Mouse (Mus musculus) natural killer cell, adult 2 months (primary cell): ENCODE data around the gene Zswim8.
"Not testable (repeated sequence)": the region's sequence is repeated elsewhere in the genome, so short reads cannot be mapped to it uniquely, and the experiment has no call there.

Experiments
- DNase-seq, 2 experiments: peaks; one replicate each; pipeline ENCODE4 v3.0.0; 2022; ENCODE audit warnings: low spot score in 2 of 2

The Zswim8 gene

GRCm38 (mm10) chr14:20693589-20694101 is 13.7 kb upstream of the Zswim8 start:
- no peak for DNase-seq

- no peak for DNase-seq
Measured at GRCm38 (mm10) chr14:20694185-20694883, 13.0 kb upstream of the Zswim8 start.

- DNase-seq, result peak; percentile 78 to 80
Measured at GRCm38 (mm10) chr14:20694884-20695760, 12.2 kb upstream of the Zswim8 start, which contains the start of gene Fut11. Gene Fut11, plus strand, starts transcription at chr14:20694968.

GRCm38 (mm10) chr14:20695761-20696520 is 11.4 kb upstream of the Zswim8 start:
- no peak for DNase-seq

GRCm38 (mm10) chr14:20696986-20697385 is 10.4 kb upstream of the Zswim8 start:
- peak in 1 of 2 experiments; percentile 42 for DNase-seq

- no peak for DNase-seq
Measured at GRCm38 (mm10) chr14:20698515-20698914, 8.8 kb upstream of the Zswim8 start.

GRCm38 (mm10) chr14:20700362-20700761 is 7.0 kb upstream of the Zswim8 start:
- no peak for DNase-seq

- DNase-seq, result no peak
Measured at GRCm38 (mm10) chr14:20701554-20701953, 5.8 kb upstream of the Zswim8 start.

- DNase-seq, result no peak
Measured at GRCm38 (mm10) chr14:20702096-20702740, 5.1 kb upstream of the Zswim8 start.

GRCm38 (mm10) chr14:20702741-20703381 is 4.5 kb upstream of the Zswim8 start, which contains the start of gene Chchd1:
Gene Chchd1, plus strand, starts transcription at chr14:20703006.
- peak; percentile 70 to 80 for DNase-seq

GRCm38 (mm10) chr14:20703461-20703860 is 3.9 kb upstream of the Zswim8 start:
- not testable (repeated sequence) for DNase-seq

- no peak for DNase-seq
Measured at GRCm38 (mm10) chr14:20708239-20708638, 887 bp downstream of the Zswim8 start.

- no peak for DNase-seq
Measured at GRCm38 (mm10) chr14:20713832-20714231, 6.5 kb downstream of the Zswim8 start.

GRCm38 (mm10) chr14:20718443-20718842 is 11.1 kb downstream of the Zswim8 start:
- DNase-seq, result no peak

- no peak for DNase-seq
Measured at GRCm38 (mm10) chr14:20719767-20720166, 12.4 kb downstream of the Zswim8 start.

- DNase-seq, result no peak
Measured at GRCm38 (mm10) chr14:20721371-20721770, 14.0 kb downstream of the Zswim8 start.

- no peak for DNase-seq
Measured at GRCm38 (mm10) chr14:20723006-20723405, 15.7 kb downstream of the Zswim8 start.

GRCm38 (mm10) chr14:20724043-20724442 is 16.7 kb downstream of the Zswim8 start:
- DNase-seq, result peak; percentile 22 to 49

GRCm38 (mm10) chr14:20725660-20726339 is 18.4 kb downstream of the Zswim8 start:
- no peak for DNase-seq

GRCm38 (mm10) chr14:20729871-20730270 is 22.5 kb downstream of the Zswim8 start:
- DNase-seq, result no peak
